Mouse (Mus musculus) neural tube, embryonic 14.5 days (tissue): ENCODE results near the gene Gm11214. TPM values are rescaled to one million over a fixed set of nuclear protein-coding genes. Genes with fewer than 3 reads are reported as not detected.

Experiments
- ATAC-seq: fragments of 200-750 bp; cut with Nextera tagmentation; 2 replicates; pipeline ENCODE4 v1.8.0; 2017; ENCODE audit warnings: low read depth, mild to moderate bottlenecking, moderate TSS enrichment, moderate library complexity
- H3K27ac ChIP-seq: fragments of 300-500 bp; sonication (generic); 2 replicates; pipeline ENCODE4 v1.5.1; 2014; ENCODE audit warnings: low read depth, mild to moderate bottlenecking, control low read depth, low read length, moderate library complexity, mixed read lengths
- H3K27me3 ChIP-seq: fragments of 300-500 bp; sonication (generic); 2 replicates; pipeline ENCODE4 v1.6.1; 2014; ENCODE audit warnings: low read length; ENCODE audit not compliant: control insufficient read depth, insufficient read depth
- H3K36me3 ChIP-seq: fragments of 300-500 bp; sonication (generic); 2 replicates; pipeline ENCODE4 v1.6.1; 2014; ENCODE audit warnings: low read length, mixed read lengths; ENCODE audit not compliant: control insufficient read depth, insufficient read depth
- H3K4me1 ChIP-seq: fragments of 300-500 bp; sonication (generic); 2 replicates; pipeline ENCODE4 v1.6.1; 2014; ENCODE audit warnings: low read length; ENCODE audit not compliant: control insufficient read depth, insufficient read depth
- H3K4me2 ChIP-seq: fragments of 300-500 bp; sonication (generic); 2 replicates; pipeline ENCODE4 v1.6.1; 2014; ENCODE audit warnings: mild to moderate bottlenecking, low read depth, low read length, control low read depth
- H3K4me3 ChIP-seq: fragments of 300-500 bp; sonication (generic); 2 replicates; pipeline ENCODE4 v1.5.1; 2014; ENCODE audit warnings: low read depth, low read length, control low read depth, mixed read lengths
- H3K9ac ChIP-seq: fragments of 300-500 bp; sonication (generic); replicated peaks from 2 replicates; pipeline ENCODE4 v1.6.1; 2014; ENCODE audit warnings: low read depth, mild to moderate bottlenecking, control low read depth, low read length, mixed read lengths
- H3K9me3 ChIP-seq: fragments of 300-500 bp; sonication (generic); 2 replicates; pipeline ENCODE4 v1.6.1; 2016; ENCODE audit warnings: low read length; ENCODE audit not compliant: control insufficient read depth
- WGBS: fragments of 180-500 bp; shearing (Covaris S2); extraction: QIAGEN DNeasy Blood & Tissue Kit; methylation state at CpG from one replicate; pipeline ENCODE4 v1.1.7; 2014; 5-methylcytosine and 5-hydroxymethylcytosine counted together
- polyA plus RNA-seq: library from polyadenylated mRNA; unstranded; fragments of >200 nt; fragmentation: Nextera tagmentation; extraction: Ambion mirVana; gene quantifications from 2 replicates; pipeline ENCODE4 v1.2.1, GENCODE M21; 2014

Gene Gm11214
- not detected in 2 replicates for polyA plus RNA-seq

DNA sequence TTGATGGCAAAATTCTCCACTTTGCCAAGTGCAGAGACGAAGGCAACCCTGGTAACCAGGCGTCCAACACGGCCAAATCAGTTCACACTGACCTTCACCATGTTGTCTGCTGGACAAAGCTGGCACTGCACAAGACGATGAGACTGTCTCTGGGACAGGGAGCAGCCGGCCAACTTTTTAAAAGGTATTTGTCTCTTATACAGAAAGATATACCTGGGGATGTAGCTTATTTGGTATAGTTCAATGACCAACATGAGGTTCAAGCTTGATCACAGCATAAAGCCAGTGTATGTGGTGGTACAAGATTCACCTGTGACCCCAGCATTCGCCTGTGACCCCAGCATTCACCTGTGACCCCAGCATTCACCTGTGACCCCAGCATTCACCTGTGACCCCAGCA lies at the start of gene Gm11214:
Gm11214 (minus strand) TSS at position 101 of the 400 bp plus-strand sequence.
- no peaks in the 10 kb centered on the region for H3K9me3 ChIP-seq
- H3K4me2 ChIP-seq, result no peak within 1 kb of the TSS
- no peak within 1 kb of the TSS for H3K9ac ChIP-seq
- no peak for ATAC-seq
- no peak within 1 kb of the TSS for H3K4me3 ChIP-seq
- 95% methylated on average over 6 of the region's 6 CpGs for WGBS
- no peak within 1 kb of the TSS for H3K27ac ChIP-seq
- H3K36me3 ChIP-seq, result no peaks in the 10 kb centered on the region
- no peaks in the 10 kb centered on the region for H3K27me3 ChIP-seq
- H3K4me1 ChIP-seq, result no peaks in the 10 kb centered on the region

DNA sequence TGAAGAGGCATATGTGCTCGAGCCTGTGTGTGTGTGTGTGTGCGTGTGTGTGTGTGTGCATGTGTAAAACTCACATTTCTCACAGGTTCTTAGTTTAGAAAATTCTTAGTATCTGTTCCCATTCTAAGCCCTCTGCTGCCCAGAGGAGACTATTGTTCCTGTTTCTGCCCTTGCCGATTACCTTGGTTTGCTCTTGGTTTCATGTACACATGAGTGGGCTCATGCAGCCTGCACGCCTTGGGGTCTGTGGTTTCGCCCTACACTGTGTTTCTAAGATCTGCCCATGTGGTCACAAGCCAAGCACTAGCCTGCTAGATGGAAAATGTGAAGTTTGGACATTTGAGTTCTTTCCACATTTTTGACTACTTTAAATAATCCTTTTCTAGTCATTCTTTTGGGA lies 48.7 kb upstream of the Gm11214 start:
- H3K4me1 ChIP-seq, result no peaks in the 10 kb centered on the region
- no peaks in the 10 kb centered on the region for H3K9me3 ChIP-seq
- ATAC-seq, result no peak
- H3K9ac ChIP-seq, result no peak overlapping the region
- H3K4me2 ChIP-seq, result no peak overlapping the region
- no peak overlapping the region for H3K27ac ChIP-seq
- WGBS, result 99% methylated on average over 5 of the region's 5 CpGs
- no peak overlapping the region for H3K4me3 ChIP-seq
- H3K36me3 ChIP-seq, result no peaks in the 10 kb centered on the region
- H3K27me3 ChIP-seq, result no peaks in the 10 kb centered on the region

DNA sequence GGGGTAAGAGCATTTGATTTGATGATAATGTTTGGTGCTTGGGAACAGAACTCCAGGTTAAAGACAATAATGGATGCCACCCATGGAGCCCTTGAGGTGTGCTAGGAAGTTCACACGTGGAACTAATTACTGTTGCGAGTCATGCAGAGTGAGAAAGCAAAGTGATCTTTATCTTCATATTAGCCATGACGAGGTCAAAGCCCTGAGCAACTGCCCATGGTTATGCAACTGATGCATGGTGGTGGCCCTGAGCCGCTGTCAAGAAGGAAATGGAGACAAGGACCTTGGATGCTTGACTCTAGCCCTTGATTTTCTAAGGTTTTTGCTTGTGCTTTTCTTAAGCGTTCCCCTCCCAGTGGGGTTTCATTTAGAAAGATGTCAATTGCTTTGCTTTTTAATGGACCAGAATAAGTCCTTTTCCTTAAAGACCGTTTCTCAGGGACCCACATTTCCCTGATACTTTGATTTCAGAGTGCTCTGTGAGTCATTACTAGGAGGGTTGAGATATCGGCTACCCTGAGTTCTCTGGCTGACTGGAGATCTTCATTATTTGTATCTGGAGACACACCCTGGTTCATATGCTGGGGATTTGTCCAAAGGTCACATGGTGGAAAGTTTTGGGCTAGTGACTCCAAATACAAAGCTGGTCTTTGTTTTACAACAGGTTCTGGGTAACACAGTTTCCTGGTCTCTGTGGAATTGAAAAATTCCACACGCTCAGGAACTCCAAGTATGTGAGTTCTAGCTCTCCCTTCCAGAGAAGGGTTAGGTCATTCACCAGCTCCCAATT lies 47.4 kb upstream of the Gm11214 start:
- no peak for ATAC-seq
- H3K27ac ChIP-seq, result no peak overlapping the region
- H3K36me3 ChIP-seq, result no peaks in the 10 kb centered on the region
- no peak overlapping the region for H3K9ac ChIP-seq
- H3K9me3 ChIP-seq, result no peaks in the 10 kb centered on the region
- no peaks in the 10 kb centered on the region for H3K4me1 ChIP-seq
- H3K4me3 ChIP-seq, result no peak overlapping the region
- H3K27me3 ChIP-seq, result no peaks in the 10 kb centered on the region
- WGBS, result 65% methylated on average over 8 of the region's 8 CpGs
- H3K4me2 ChIP-seq, result no peak overlapping the region

DNA sequence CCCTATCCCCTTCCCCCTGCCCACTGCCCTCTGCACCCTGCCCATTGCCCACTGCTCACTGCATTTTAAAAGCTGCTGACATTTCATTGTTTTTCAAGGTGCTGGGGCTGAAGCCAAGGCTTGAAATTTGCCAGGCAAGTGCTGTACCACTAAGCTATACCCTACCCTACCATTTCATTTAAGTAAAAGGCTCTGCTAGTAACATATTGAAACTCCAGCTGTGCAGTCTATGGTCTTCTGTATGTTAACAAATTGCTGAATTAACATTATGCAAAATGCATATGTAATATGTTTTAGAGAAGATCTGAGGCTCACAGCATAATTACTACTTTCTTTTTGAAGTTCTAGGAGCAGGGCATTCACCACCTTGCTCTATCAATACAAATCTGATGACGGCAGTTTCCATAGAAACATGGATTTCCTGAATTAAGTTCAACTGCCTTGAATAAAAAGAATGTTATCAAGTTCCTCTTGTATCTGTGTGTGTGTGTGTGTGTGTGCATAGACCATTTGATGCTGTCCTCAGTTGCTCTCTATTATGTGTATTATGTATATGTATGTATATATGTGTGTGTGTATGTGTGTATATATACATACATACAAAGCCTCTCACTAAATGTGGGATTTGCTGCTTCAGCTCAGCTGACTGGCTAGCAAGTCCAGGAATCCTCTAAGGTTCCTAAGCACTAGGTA lies 43.2 kb upstream of the Gm11214 start:
- WGBS, result 74% methylated on average over 1 of the region's 1 CpGs
- H3K9ac ChIP-seq, result no peak overlapping the region
- H3K9me3 ChIP-seq, result no peaks in the 10 kb centered on the region
- H3K27ac ChIP-seq, result no peak overlapping the region
- H3K4me3 ChIP-seq, result no peak overlapping the region
- no peaks in the 10 kb centered on the region for H3K36me3 ChIP-seq
- H3K4me1 ChIP-seq, result no peaks in the 10 kb centered on the region
- H3K27me3 ChIP-seq, result no peaks in the 10 kb centered on the region
- ATAC-seq, result no peak
- H3K4me2 ChIP-seq, result no peak overlapping the region

DNA sequence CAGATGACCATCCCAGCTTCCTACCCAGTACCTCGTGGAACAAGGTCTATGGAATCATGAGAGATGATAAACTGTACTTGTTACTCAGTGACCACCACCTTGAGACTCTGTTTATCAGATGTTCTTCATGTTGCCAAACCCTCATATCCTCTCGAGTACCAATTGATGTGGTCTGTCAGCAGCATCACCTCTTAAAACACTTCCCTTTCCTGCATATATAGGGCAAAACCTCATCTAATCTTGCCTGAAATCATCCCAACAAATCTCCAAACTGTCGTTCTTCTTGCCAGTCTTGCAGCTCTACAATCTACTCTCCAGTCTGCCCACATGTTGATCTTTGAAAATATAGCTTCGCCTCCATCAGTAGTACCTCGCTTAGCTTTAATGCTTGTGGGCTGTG lies 41.1 kb upstream of the Gm11214 start:
- Histone ChIP-seq H3K27ac (no peak overlapping the region), H3K9me3 (no peaks in the 10 kb centered on the region), H3K4me3 (no peak overlapping the region), H3K27me3 (no peaks in the 10 kb centered on the region), H3K9ac (no peak overlapping the region), H3K36me3 (no peaks in the 10 kb centered on the region), H3K4me2 (no peak overlapping the region), H3K4me1 (no peaks in the 10 kb centered on the region)
- ATAC-seq, result no peak
- WGBS, result 91% methylated on average over 5 of the region's 5 CpGs

DNA sequence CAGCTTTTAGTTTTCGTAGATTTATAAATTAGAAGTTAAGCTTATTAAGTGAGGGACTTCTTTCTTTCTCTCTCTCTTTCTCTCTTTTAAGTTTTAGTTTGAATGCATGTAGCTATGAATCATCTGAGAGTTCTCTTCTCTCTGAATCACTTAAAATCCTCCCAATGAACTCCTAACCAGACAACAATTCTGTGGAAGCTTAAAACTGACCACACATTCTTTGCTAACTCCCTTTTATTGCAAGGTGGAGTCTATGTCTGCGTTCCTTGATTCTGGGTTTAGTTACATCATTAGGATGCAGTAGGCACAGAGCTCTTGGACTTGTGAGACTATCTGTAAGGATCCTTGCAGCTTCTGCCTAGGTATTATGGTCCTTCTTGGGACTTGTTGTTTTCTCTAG lies 40.5 kb upstream of the Gm11214 start:
- WGBS, result 85% methylated on average over 2 of the region's 2 CpGs
- ATAC-seq, result no peak
- no peaks in the 10 kb centered on the region for H3K4me1 ChIP-seq
- no peak overlapping the region for H3K4me2 ChIP-seq
- H3K4me3 ChIP-seq, result no peak overlapping the region
- H3K27ac ChIP-seq, result no peak overlapping the region
- no peaks in the 10 kb centered on the region for H3K9me3 ChIP-seq
- no peaks in the 10 kb centered on the region for H3K36me3 ChIP-seq
- no peak overlapping the region for H3K9ac ChIP-seq
- no peaks in the 10 kb centered on the region for H3K27me3 ChIP-seq

DNA sequence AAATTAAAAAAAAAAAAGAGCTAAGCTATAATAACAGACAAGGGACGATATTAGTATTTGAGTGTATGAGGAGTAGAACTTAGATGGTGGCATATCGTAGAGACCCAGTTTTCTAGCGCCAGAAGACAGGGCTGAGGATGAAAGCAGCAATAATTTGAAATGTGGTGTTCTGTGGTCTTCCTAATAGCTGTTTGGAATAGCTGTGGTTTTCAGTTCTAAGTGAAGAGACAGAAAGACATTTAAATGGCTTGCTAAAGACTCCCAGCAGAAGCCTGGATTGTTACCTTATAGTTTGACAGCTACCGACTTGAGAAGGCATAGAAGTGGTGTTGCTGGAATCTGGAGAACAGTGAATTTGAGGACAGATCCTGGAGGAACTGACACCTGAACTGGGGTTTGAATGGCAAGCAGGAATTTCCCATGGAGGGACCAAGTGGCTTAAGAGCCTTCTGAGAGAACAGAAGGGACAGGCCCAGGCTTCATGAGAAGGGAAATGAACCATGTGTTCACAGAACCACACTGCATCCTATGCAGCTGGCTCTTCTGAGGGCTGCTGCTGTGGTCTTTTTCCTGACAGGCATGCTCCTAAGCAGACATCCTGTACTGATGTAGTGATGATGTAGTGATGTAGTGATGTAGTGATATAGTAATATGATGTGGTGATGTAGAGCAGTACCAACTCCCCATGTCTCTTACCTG lies 39.0 kb upstream of the Gm11214 start:
- 90% methylated on average over 4 of the region's 4 CpGs for WGBS
- Histone ChIP-seq H3K27ac (no peak overlapping the region), H3K4me1 (no peaks in the 10 kb centered on the region), H3K9ac (no peak overlapping the region), H3K36me3 (no peaks in the 10 kb centered on the region), H3K4me3 (no peak overlapping the region), H3K27me3 (no peaks in the 10 kb centered on the region), H3K4me2 (no peak overlapping the region), H3K9me3 (no peaks in the 10 kb centered on the region)
- ATAC-seq, result no peak

DNA sequence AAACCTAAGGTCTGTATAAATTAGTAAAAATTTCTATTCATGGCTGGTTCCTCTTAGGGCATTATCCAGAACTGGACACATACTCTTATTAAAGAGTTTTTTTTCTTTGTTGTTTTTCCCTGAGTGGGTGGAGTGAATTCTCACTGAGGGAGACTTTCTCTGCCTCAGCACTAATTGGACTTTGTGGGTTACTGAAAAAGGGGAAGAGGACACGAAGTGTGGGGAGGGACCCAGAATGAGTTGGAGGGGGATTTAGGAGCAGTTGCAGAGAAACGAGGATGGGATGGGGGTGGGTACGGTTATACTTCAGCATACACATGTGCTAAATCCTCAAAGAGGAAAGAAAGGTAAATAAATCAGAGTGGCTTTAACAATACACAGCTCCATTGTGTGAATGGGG lies 36.6 kb upstream of the Gm11214 start:
- 73% methylated on average over 3 of the region's 3 CpGs for WGBS
- no peaks in the 10 kb centered on the region for H3K9me3 ChIP-seq
- no peak overlapping the region for H3K4me2 ChIP-seq
- H3K27ac ChIP-seq, result no peak overlapping the region
- no peak for ATAC-seq
- no peaks in the 10 kb centered on the region for H3K27me3 ChIP-seq
- H3K36me3 ChIP-seq, result no peaks in the 10 kb centered on the region
- no peak overlapping the region for H3K9ac ChIP-seq
- H3K4me3 ChIP-seq, result no peak overlapping the region
- no peaks in the 10 kb centered on the region for H3K4me1 ChIP-seq

DNA sequence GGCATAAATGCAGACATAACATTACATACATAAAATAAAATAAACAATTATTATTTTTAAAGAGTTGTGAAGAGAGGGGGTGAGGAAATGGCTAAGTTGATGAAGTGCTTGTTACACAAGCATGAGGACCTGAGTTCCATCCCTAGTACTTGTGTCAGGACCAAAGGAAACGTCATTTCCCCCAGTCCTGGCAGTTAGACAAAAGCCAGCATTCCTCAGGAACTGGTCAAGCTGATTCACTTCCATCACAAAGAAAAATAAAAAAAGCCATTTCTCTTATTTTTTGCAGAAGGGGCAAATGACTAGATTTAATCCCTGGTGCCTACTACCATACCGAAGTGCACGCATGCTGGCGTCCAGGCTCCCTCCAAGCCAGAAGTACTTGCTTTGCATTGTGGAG lies 33.7 kb upstream of the Gm11214 start:
- no peaks in the 10 kb centered on the region for H3K4me1 ChIP-seq
- no peak overlapping the region for H3K27ac ChIP-seq
- no peak overlapping the region for H3K4me2 ChIP-seq
- no peaks in the 10 kb centered on the region for H3K36me3 ChIP-seq
- H3K9me3 ChIP-seq, result no peaks in the 10 kb centered on the region
- H3K9ac ChIP-seq, result no peak overlapping the region
- H3K27me3 ChIP-seq, result no peaks in the 10 kb centered on the region
- WGBS, result 93% methylated on average over 4 of the region's 4 CpGs
- H3K4me3 ChIP-seq, result no peak overlapping the region
- ATAC-seq, result no peak
